Mouse (Mus musculus): ENCODE data around the gene Klhl29.

DNA sequence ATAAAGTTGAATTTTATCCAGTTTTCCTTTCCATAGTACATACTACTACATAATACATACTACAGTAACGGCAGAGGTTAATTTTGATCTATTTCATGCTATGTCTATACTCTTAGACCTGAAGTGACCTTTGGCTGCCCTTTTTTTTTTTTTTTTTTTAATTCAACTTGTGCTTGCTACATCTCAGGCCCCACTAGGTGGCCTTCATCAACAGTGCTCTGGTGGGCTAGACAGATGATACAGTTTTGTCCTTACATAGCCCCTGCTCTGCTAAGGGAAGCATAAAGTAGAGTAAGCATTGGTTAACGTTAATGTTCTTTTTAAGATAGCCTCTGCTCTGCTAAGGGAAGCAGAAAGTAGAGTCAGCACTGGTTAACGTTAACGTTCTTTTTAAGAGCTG lies 327.4 kb downstream of the Klhl29 start:
- no peak for TF ChIP-seq CTCF (IDR thresholded peaks at IDR 0.05; ENCODE audit: extremely low read depth, insufficient read length, insufficient replicate concordance, low read depth, low read length)
- TF ChIP-seq POLR2A (IDR thresholded peaks at IDR 0.05; ENCODE audit: low read depth, low read length), result no peak
